Comparison of ENCODE assay signal across 16 mouse cellular contexts in genomic region chr11:60155690-60156089, GRCm38 (mm10). TPM values are rescaled to one million over a fixed set of nuclear protein-coding genes. Genes with fewer than 3 reads are reported as not detected.
DNase-seq lines count a peak whose midpoint lies in the region; ATAC-seq and TF ChIP-seq lines count a peak whose summit lies in the region.
"Had no signal": no experiment of that assay in that cellular context is flagged by ENCODE, and none has a peak within 500 bp of the region (broad histone marks: within the 10 kb centered on the region; RNA-seq: fewer than 3 reads in every experiment).

No protein-coding gene starts in this region.

- TF ChIP-seq CTCF in hindbrain, postnatal 0 days (IDR thresholded peaks at IDR 0.05; ENCODE audit: low read depth): no peak

- H3K4me2 ChIP-seq in forebrain, embryonic 12.5 days: no peak overlapping the region
- H3K4me2 ChIP-seq in forebrain, embryonic 16.5 days (ENCODE audit: low read length): no peak overlapping the region
- no peak overlapping the region for H3K4me2 ChIP-seq in hindbrain, postnatal 0 days (ENCODE audit: low read depth, low read length)
- H3K4me2 ChIP-seq in midbrain, embryonic 16.5 days (ENCODE audit: low read length): no peak overlapping the region
- H3K4me2 ChIP-seq: limb, embryonic 12.5 days; liver, embryonic 12.5 days had no signal

- DNase-seq in hindbrain, postnatal 0 days (ENCODE audit: low spot score): no peak
- DNase-seq in cerebellum, adult 9-10 months: no peak
- DNase-seq in heart, postnatal 36 days: no peak
- no peak for DNase-seq in kidney, postnatal 4 days
- DNase-seq in cerebellum, postnatal 25 days: no peak
- DNase-seq: cerebellum, adult 2 months; kidney, adult 11 months; kidney, postnatal 10 days; layer of hippocampus, adult 9-11 months; lung, adult 2 months; lung, postnatal 36 days had no signal

- H3K36me3 ChIP-seq in forebrain, embryonic 12.5 days (replicated peaks): peaks cover 19% of the 10 kb centered on the region
- no peaks in the 10 kb centered on the region for H3K36me3 ChIP-seq in forebrain, embryonic 16.5 days (ENCODE audit: control insufficient read depth, insufficient read depth)
- H3K36me3 ChIP-seq in hindbrain, postnatal 0 days (ENCODE audit: insufficient read depth, low read length): no peaks in the 10 kb centered on the region; the same call in none of the 2 replicates
- H3K36me3 ChIP-seq in midbrain, embryonic 16.5 days (ENCODE audit: control insufficient read depth, insufficient read depth, low read length): no peaks in the 10 kb centered on the region

- no peak overlapping the region for H3K4me3 ChIP-seq in forebrain, embryonic 12.5 days (replicated peaks)
- no peak overlapping the region for H3K4me3 ChIP-seq in forebrain, embryonic 16.5 days (replicated peaks; ENCODE audit: low read length)
- H3K4me3 ChIP-seq in hindbrain, postnatal 0 days (ENCODE audit: low read length): no peak overlapping the region
- H3K4me3 ChIP-seq in midbrain, embryonic 16.5 days (ENCODE audit: low read depth, low read length): no peak overlapping the region
- H3K4me3 ChIP-seq: limb, embryonic 12.5 days; liver, embryonic 12.5 days had no signal

- peak overlapping the region; percentile 78 for H3K27ac ChIP-seq in forebrain, embryonic 12.5 days
- peak overlapping the region; percentile 13; the same call in 1 of the 2 replicates for H3K27ac ChIP-seq in forebrain, embryonic 16.5 days (ENCODE audit: low read length)
- peak overlapping the region; percentile 36; the same call in 1 of the 2 replicates for H3K27ac ChIP-seq in hindbrain, postnatal 0 days
- peak overlapping the region; percentile 80 for H3K27ac ChIP-seq in midbrain, embryonic 16.5 days (ENCODE audit: low read length)
- H3K27ac ChIP-seq: limb, embryonic 12.5 days; liver, embryonic 12.5 days had no signal

- H3K4me1 ChIP-seq in forebrain, embryonic 12.5 days: peaks cover 45% of the 10 kb centered on the region
- H3K4me1 ChIP-seq in forebrain, embryonic 16.5 days (replicated peaks; ENCODE audit: control insufficient read depth, insufficient read depth, low read length): peaks cover 16% of the 10 kb centered on the region
- peaks cover 5% of the 10 kb centered on the region; the same call in 1 of the 2 replicates for H3K4me1 ChIP-seq in hindbrain, postnatal 0 days (ENCODE audit: insufficient read depth, low read length)
- H3K4me1 ChIP-seq in midbrain, embryonic 16.5 days (ENCODE audit: control insufficient read depth, insufficient read depth, low read length): peaks cover 39% of the 10 kb centered on the region

- H3K27me3 ChIP-seq in forebrain, embryonic 12.5 days: no peaks in the 10 kb centered on the region
- no peaks in the 10 kb centered on the region for H3K27me3 ChIP-seq in forebrain, embryonic 16.5 days (replicated peaks; ENCODE audit: control insufficient read depth, insufficient read depth, low read length)
- no peaks in the 10 kb centered on the region for H3K27me3 ChIP-seq in hindbrain, postnatal 0 days (ENCODE audit: insufficient read depth, low read length)
- H3K27me3 ChIP-seq in midbrain, embryonic 16.5 days (ENCODE audit: control insufficient read depth, insufficient read depth, low read depth, low read length): no peaks in the 10 kb centered on the region
- H3K27me3 ChIP-seq: limb, embryonic 12.5 days; liver, embryonic 12.5 days had no signal

- intact Hi-C loops in heart, postnatal 36 days (cut with DNase I): no loop called here

- H3K9ac ChIP-seq in forebrain, embryonic 12.5 days: no peak overlapping the region
- no peak overlapping the region for H3K9ac ChIP-seq in forebrain, embryonic 16.5 days (replicated peaks; ENCODE audit: low read depth, low read length)
- H3K9ac ChIP-seq in hindbrain, postnatal 0 days (replicated peaks; ENCODE audit: low read length): no peak overlapping the region
- peak overlapping the region; percentile 31; the same call in 1 of the 2 replicates for H3K9ac ChIP-seq in midbrain, embryonic 16.5 days (ENCODE audit: low read depth, low read length)
- H3K9ac ChIP-seq: limb, embryonic 12.5 days; liver, embryonic 12.5 days had no signal

- ATAC-seq in forebrain, embryonic 12.5 days (ENCODE audit: low FRiP score): no peak
- ATAC-seq in forebrain, embryonic 16.5 days: no peak
- ATAC-seq in hindbrain, postnatal 0 days: no peak
- no peak for ATAC-seq in midbrain, embryonic 16.5 days
- ATAC-seq: liver, embryonic 12.5 days had no signal

- 41% methylated on average over 5 of the region's 5 CpGs for WGBS in forebrain, embryonic 12.5 days
- WGBS in forebrain, embryonic 16.5 days: 43% methylated on average over 5 of the region's 5 CpGs
- 44% methylated on average over 5 of the region's 5 CpGs for WGBS in hindbrain, postnatal 0 days
- 24% methylated on average over 5 of the region's 5 CpGs for WGBS in midbrain, embryonic 16.5 days

- H3K9me3 ChIP-seq in forebrain, embryonic 12.5 days: no peaks in the 10 kb centered on the region
- H3K9me3 ChIP-seq in forebrain, embryonic 16.5 days (ENCODE audit: control insufficient read depth, low read length): no peaks in the 10 kb centered on the region
- H3K9me3 ChIP-seq in hindbrain, postnatal 0 days (ENCODE audit: low read length): no peaks in the 10 kb centered on the region
- H3K9me3 ChIP-seq in midbrain, embryonic 16.5 days (replicated peaks; ENCODE audit: control insufficient read depth, low read length, poor library complexity, severe bottlenecking): no peaks in the 10 kb centered on the region
- H3K9me3 ChIP-seq: limb, embryonic 12.5 days; liver, embryonic 12.5 days had no signal

RNA-seq across cellular contexts. Expression of gene Rai1, which starts 50.9 kb away (rescaled TPM):
- 34.2 and 35.1 TPM in 2 replicates for polyA plus RNA-seq in forebrain, embryonic 12.5 days (2016; fragmentation: Nextera tagmentation; extraction: Ambion mirVana)
- 30.2 and 30.3 TPM in 2 replicates for polyA plus RNA-seq in forebrain, embryonic 16.5 days (2015; fragmentation: Nextera tagmentation; extraction: Ambion mirVana)
- total RNA-seq in hindbrain, postnatal 0 days (2014; rRNA removed): 70.0 and 90.2 TPM in 2 replicates
- polyA plus RNA-seq in hindbrain, postnatal 0 days (2015; fragmentation: Nextera tagmentation; extraction: Ambion mirVana): 20.8 and 24.9 TPM in 2 replicates
- polyA plus RNA-seq in midbrain, embryonic 16.5 days (2015; fragmentation: Nextera tagmentation; extraction: Ambion mirVana): 25.0 and 26.5 TPM in 2 replicates
- total RNA-seq in heart, postnatal 36 days (2021): 10 to 100 TPM; 24.2 to 24.5 TPM

Comparison
In these comparisons a context has a peak if more than half of its experiments do, and no peak if none do; other contexts are left out.
1. H3K27ac ChIP-seq: peak in every context shown above with its lines; median percentile 80 in midbrain, embryonic 16.5 days; 78 in forebrain, embryonic 12.5 days; 36 in hindbrain, postnatal 0 days; 13 in forebrain, embryonic 16.5 days.